Mouse (Mus musculus) small intestine, adult 2 months (tissue): ENCODE data around the gene Gigyf2.

Experiments
- CTCF ChIP-seq: fragments of 200-500 bp; IDR thresholded peaks from 2 replicates; pipeline ENCODE4 v1.5.1; 2012; ENCODE audit warnings: low read depth, mild to moderate bottlenecking, control low read depth, inconsistent platforms, low read length, moderate library complexity, mixed read lengths; ENCODE audit not compliant: insufficient replicate concordance, insufficient read length; ENCODE audit errors: extremely low read depth
- POLR2A ChIP-seq: fragments of 200-500 bp; IDR thresholded peaks from 2 replicates; pipeline ENCODE4 v1.6.1; 2012; ENCODE audit warnings: low read depth, mild to moderate bottlenecking, control low read depth, inconsistent platforms, low read length, moderate library complexity

- TF ChIP-seq CTCF (no peak), POLR2A (no peak)
Measured at GRCm38 (mm10) chr1:87482546-87482945, 155.7 kb downstream of the Gigyf2 start.
